7 mouse cellular contexts compared by ENCODE assay signal in the genomic region with DNA sequence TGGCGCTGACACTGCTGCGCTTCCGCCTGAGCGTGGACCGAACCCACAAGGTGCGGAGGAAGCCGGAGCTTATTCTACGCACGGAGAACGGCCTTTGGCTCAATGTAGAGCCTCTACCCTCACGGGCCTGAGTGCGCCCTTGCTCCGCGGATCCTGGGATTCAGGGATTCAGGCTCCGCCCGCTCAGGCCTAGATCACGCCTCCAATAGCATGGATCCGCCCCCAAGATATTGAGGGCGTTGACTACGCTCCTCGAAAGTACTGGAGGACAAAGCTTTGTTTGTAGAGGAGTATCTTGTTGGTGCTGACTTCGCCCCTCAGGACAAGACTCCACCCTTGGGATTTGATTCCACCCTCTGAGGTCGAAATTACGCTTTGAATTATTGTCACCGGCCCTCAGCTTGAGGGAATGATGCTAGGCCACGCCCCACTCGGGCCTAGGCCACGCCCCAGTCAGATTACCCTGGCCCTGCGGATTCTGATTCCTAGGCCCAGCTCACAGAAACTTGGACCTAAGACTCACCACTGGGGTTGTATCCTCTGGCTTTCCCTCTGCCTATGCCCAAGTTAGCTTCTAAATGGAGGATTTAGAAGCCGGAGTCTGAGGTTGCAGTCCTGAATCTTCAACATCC. TPM values are rescaled to one million over a fixed set of nuclear protein-coding genes. Genes with fewer than 3 reads are reported as not detected.
DNase-seq lines count a peak whose midpoint lies in the region; ATAC-seq and TF ChIP-seq lines count a peak whose summit lies in the region.

No protein-coding gene starts in this region.

- TF ChIP-seq CTCF in intestine, postnatal 0 days (IDR thresholded peaks at IDR 0.05; ENCODE audit: low read depth), result no peak

- H3K9me3 ChIP-seq in intestine, postnatal 0 days (ENCODE audit: control insufficient read depth), result no peaks in the 10 kb centered on the region
- H3K9me3 ChIP-seq in neural tube, embryonic 14.5 days (ENCODE audit: control insufficient read depth, low read length), result no peaks in the 10 kb centered on the region

- DNase-seq in R1 (ENCODE audit: low read depth, low spot score), result peak; percentile 91
- peak; percentile 17 for DNase-seq in c-Kit-positive CD71-positive TER-119-positive erythroid progenitor cells, embryonic 14.5 days (ENCODE audit: low spot score)
- peak; percentile 52 to 59 for DNase-seq in heart, adult 18-20 months
- DNase-seq in lung, adult 18-20 months, result peak; percentile 45 to 56
- DNase-seq in layer of hippocampus, postnatal 10 days (ENCODE audit: low spot score in 2 of 2), result no peak

- H3K36me3 ChIP-seq in intestine, postnatal 0 days (ENCODE audit: control insufficient read depth, insufficient read depth), result no peaks in the 10 kb centered on the region
- H3K36me3 ChIP-seq in neural tube, embryonic 14.5 days (ENCODE audit: control insufficient read depth, insufficient read depth, low read length), result no peaks in the 10 kb centered on the region

- no peaks in the 10 kb centered on the region for H3K4me1 ChIP-seq in intestine, postnatal 0 days (replicated peaks; ENCODE audit: control insufficient read depth, insufficient read depth, low read length)
- H3K4me1 ChIP-seq in neural tube, embryonic 14.5 days (ENCODE audit: control insufficient read depth, insufficient read depth, low read length), result no peaks in the 10 kb centered on the region

- H3K27me3 ChIP-seq in intestine, postnatal 0 days (replicated peaks; ENCODE audit: control insufficient read depth, insufficient read depth, low read length), result no peaks in the 10 kb centered on the region
- H3K27me3 ChIP-seq in neural tube, embryonic 14.5 days (ENCODE audit: control insufficient read depth, insufficient read depth, low read length), result no peaks in the 10 kb centered on the region

- ATAC-seq in intestine, postnatal 0 days, result peak; percentile 73
- ATAC-seq in neural tube, embryonic 14.5 days (ENCODE audit: low read depth), result 0 out of 2 replicates have a peak, but pooled peaks have one; percentile 34

- H3K9ac ChIP-seq in intestine, postnatal 0 days (ENCODE audit: low read depth, low read length), result no peak overlapping the region
- H3K9ac ChIP-seq in neural tube, embryonic 14.5 days (replicated peaks; ENCODE audit: low read depth, low read length), result no peak overlapping the region

- WGBS in intestine, postnatal 0 days, result 10% methylated on average over 30 of the region's 30 CpGs
- WGBS in neural tube, embryonic 14.5 days, result 10% methylated on average over 30 of the region's 30 CpGs

- no peak overlapping the region for H3K27ac ChIP-seq in intestine, postnatal 0 days (ENCODE audit: low read depth, low read length)
- H3K27ac ChIP-seq in neural tube, embryonic 14.5 days (ENCODE audit: low read depth, low read length), result no peak overlapping the region

- peak overlapping the region; percentile 72 for H3K4me2 ChIP-seq in intestine, postnatal 0 days (replicated peaks; ENCODE audit: low read depth)
- H3K4me2 ChIP-seq in neural tube, embryonic 14.5 days (ENCODE audit: low read depth, low read length), result peak overlapping the region; percentile 38; the same call in 1 of the 2 replicates

- peak overlapping the region; percentile 36 for H3K4me3 ChIP-seq in intestine, postnatal 0 days (ENCODE audit: low read depth, low read length)
- H3K4me3 ChIP-seq in neural tube, embryonic 14.5 days (ENCODE audit: low read depth, low read length), result peak overlapping the region; percentile 16; the same call in 1 of the 2 replicates

RNA-seq across cellular contexts. Expression of gene Cyp4f17, which starts 13.4 kb away (rescaled TPM):
- 1 to 10 TPM; 4.7 to 5.8 TPM for total RNA-seq in heart, adult 18-20 months (2021)
- 1.9 and 2.7 TPM in 2 replicates for polyA plus RNA-seq in intestine, postnatal 0 days (2015; fragmentation: Nextera tagmentation; extraction: Ambion mirVana)
- polyA plus RNA-seq in neural tube, embryonic 14.5 days (2014; fragmentation: Nextera tagmentation; extraction: Ambion mirVana), result 12.1 and 13.1 TPM in 2 replicates
- total RNA-seq in layer of hippocampus, postnatal 10 days (2021), result 1 to 10 TPM; 4.9 TPM

RNA-seq across cellular contexts. Expression of gene Cyp4f39, which starts 39.9 kb away (rescaled TPM):
- total RNA-seq in heart, adult 18-20 months (2021), result not detected
- 0.46 and 0.59 TPM in 2 replicates for polyA plus RNA-seq in intestine, postnatal 0 days (2015; fragmentation: Nextera tagmentation; extraction: Ambion mirVana)
- polyA plus RNA-seq in neural tube, embryonic 14.5 days (2014; fragmentation: Nextera tagmentation; extraction: Ambion mirVana), result 0.79 and 0.92 TPM in 2 replicates
- not detected for total RNA-seq in layer of hippocampus, postnatal 10 days (2021)

RNA-seq across cellular contexts. Expression of gene Cyp4f16, which starts 43.9 kb away (rescaled TPM):
- 1 to 10 TPM; 4.4 to 4.8 TPM for total RNA-seq in heart, adult 18-20 months (2021)
- polyA plus RNA-seq in intestine, postnatal 0 days (2015; fragmentation: Nextera tagmentation; extraction: Ambion mirVana), result 95.4 and 102 TPM in 2 replicates
- polyA plus RNA-seq in neural tube, embryonic 14.5 days (2014; fragmentation: Nextera tagmentation; extraction: Ambion mirVana), result 14.0 and 19.0 TPM in 2 replicates
- total RNA-seq in layer of hippocampus, postnatal 10 days (2021), result 1 to 10 TPM; 8.5 to 8.7 TPM

Comparison
In these comparisons a context has a peak if more than half of its experiments do, and no peak if none do; other contexts are left out.
1. DNase-seq: peak in R1 (single experiment), c-Kit-positive CD71-positive TER-119-positive erythroid progenitor cells, embryonic 14.5 days (single experiment), heart, adult 18-20 months (2 of 2) and lung, adult 18-20 months (2 of 2); none in layer of hippocampus, postnatal 10 days (0 of 2).